Mouse (Mus musculus) R1 (cell line): Measurements from ENCODE around the gene Tbc1d24.

Experiments used
- DNase-seq: peaks from one replicate; pipeline ENCODE4 v3.0.0-alpha.2; 2018; ENCODE audit warnings: low read depth, low spot score

Tbc1d24 gene

GRCm38 (mm10) chr17:24205284-24205888 lies at the start of gene Tbc1d24:
Gene Tbc1d24 (minus strand): TSS chr17:24205562.
- DNase-seq = peak; percentile 95

- DNase-seq = no peak
These were observed 47.0 kb upstream of the Tbc1d24 start for GRCm38 (mm10) chr17:24252329-24252728.

GRCm38 (mm10) chr17:24251320-24252069 lies 46.1 kb upstream of the Tbc1d24 start, which contains the start of gene Ccnf:
Gene Ccnf (minus strand): TSS chr17:24251484.
- peak; percentile 100 for DNase-seq

DNA sequence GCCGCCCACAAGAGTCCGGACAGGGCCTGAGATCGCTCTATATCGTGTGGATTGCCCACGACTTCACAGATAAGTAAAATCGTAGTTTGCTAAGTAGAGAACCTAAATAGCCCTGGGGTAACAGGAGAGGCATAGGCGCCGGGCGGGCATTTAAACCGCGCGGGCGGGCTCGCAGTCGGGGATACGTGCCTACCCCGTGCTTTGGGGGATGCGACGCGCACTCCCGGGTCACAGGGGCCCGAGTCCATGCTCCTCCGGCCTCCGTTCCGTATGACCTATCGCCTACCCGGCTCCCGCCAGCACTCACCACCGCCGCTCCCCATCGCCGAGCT lies 45.6 kb upstream of the Tbc1d24 start:
- DNase-seq = no peak

DNA sequence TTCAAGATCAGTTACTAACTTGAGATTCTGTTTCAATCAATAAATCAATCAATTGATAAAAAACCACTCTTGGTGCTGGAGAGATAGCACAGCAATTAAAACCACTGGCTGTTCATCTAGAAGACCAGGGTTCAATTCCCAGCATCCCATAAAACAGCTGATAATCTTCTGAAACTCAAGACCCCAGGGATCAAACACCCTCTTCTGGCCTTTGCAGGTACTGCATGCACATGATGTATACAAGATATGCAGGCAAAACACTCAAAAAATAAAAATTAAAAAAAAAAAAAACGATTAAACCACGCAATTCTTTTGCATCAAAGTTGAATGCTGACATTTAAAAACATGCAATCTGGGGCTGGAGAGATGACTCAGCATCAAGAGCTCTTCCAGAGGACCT lies 43.3 kb upstream of the Tbc1d24 start:
- peak; percentile 66 for DNase-seq

- no peak for DNase-seq
These were observed 38.7 kb upstream of the Tbc1d24 start for GRCm38 (mm10) chr17:24244061-24244460.

DNA sequence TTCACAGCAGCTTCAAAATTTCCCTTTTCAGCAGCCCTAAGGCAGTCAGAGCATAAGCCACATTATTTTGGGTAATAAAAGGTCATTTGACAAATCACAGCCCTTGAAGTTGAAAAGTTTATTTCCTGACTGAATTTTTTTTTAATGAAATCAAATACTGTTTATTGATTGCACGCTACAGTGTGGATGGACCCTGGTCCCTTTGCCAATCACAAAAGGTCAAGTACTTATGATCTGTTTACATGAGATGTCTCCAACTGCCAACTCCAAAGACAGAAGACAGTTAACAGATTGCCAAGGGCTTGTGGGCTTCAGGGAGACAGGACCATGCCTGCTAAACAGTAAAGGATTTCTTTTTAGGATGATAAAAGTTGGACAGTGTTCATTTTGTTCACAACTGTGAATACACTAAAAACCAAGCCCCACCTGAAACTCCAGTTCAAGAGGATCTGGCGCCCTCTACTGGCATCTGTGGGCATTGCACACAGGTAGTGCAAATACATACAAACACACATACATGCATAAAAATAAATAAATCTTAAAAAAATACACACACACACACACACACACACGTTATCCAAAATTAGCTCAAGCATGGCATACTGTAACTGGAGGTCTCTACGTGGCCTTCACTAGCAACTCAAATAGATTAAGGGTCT lies 38.1 kb upstream of the Tbc1d24 start:
- DNase-seq = peak; percentile 75

DNA sequence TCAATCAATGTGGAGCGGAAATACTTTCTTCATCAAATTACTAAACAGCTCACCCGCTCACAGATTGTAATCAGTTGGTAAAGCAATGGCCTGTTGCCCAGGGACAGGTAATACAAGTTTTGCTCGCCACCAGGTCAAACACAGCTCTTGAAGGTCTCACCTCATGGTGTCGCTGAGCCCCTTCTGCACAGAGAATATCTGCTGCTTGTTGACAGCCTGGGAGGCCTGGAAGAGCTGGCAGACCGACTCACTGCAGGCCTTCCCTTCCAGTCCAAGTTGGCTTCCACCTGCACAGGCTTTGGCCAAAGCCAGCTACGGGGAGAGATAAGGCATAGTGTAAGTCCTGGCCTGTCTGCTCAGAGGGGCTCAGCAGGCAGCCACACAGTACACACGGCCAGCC lies 31.6 kb upstream of the Tbc1d24 start:
- no peak for DNase-seq

DNA sequence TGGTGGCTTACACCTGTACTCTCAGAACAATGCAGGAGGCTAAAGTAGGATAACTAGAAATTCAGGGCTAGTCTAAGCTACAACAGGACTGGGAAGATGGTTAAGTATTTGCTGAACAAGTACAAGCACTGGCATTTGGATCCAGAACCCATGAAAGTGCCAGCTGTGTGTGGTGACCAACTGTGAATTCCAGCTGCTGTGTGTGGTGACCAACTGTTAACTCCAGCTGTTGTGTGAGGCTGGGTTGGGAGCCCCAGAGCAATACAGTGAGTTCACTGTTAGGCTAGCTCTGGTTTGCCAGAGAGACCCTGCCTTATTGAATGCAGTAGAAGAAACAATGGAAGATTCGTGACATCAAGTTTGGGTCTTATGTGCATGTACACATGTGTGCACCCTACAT lies 31.1 kb upstream of the Tbc1d24 start:
- no peak for DNase-seq

- DNase-seq = peak; percentile 61
These were observed 22.6 kb upstream of the Tbc1d24 start for GRCm38 (mm10) chr17:24227941-24228340.

DNA sequence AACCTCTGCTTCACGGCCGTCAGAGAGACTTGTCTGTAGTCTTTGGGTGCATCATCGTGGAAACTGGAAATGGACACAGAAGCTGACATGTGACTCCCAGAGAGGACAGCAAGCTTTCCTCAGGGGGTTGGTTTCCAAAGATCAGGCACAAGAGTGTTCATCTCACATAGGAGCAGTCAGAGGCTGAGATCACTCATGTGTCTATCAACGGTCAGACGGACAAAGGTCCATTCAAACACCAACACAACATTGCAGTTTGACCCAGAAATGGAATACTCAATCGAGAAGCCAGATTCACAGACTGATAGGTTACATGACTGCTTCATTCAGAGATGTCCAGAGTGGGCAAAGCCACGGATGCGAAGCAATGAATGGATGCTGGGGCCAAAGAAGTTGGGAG lies 21.4 kb upstream of the Tbc1d24 start:
- no peak for DNase-seq

- no peak for DNase-seq
These were observed 20.5 kb upstream of the Tbc1d24 start for GRCm38 (mm10) chr17:24225851-24226250.

GRCm38 (mm10) chr17:24224741-24225140 lies 19.4 kb upstream of the Tbc1d24 start:
- no peak for DNase-seq

DNA sequence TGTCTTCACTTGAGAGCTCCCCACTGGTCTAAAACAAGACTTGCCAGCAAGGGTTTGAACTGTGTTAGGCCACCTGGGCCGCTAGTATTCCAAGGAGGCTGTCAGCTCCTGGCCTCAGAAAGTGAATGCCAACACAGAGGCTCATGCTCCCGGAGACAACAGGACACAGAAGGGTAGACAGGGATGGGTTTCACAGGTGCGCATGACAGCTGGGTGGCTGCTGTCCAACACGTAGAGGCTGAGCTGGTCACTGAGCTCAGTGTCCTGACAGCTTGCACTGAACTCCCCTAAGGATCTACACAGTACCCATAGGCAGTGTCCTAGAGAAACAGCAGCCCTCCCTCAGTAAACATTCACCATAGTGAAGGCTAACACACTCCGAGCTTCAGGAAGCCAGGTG lies 18.2 kb upstream of the Tbc1d24 start:
- no peak for DNase-seq

- no peak for DNase-seq
These were observed 17.3 kb upstream of the Tbc1d24 start for GRCm38 (mm10) chr17:24222653-24223052.

DNA sequence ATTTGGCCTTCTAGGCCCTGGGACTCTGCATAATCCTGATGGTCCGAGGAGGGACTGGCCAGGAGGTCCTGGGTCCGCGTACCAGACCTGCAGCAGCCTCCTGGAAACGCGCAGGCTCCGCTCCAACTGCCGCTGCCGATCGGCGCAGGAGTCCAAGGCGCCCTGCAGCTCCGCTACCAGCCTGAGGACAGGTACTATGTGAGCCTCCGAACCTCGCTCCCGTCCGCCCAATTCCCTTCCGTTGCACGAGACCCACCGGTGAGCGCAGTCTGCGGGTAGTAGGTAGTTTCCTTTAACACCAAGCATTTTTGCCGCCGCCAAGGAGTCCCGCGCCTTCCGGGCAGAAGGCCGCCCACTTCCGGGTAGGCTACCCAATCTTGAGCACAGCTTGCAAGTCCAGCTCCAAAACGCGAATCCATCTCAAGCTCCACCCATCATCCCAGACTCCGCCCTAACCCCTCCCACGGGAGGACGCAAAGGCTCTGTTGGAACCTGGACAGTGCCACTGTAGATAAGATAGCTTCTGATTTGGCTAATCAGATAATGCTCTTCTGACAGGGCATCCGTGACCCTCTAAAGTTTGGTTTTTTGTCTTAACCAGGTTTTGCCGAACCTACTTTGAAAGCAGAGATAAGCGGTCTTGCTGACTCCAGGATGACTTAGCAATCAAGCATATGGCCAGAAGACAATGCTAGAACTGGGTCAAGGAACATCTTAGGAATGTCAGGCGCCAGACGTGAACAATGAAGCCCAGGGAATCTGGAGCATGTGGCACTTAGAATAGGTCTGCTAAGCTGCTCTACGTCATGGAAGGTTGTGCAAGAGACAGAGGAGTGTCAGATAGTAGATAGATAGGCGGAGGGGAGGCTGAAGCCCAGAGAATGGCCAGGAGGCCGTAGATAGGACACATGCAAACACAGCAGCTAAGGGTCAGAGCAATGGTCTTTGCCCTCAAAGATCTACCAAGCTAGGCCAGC lies 15.4 kb upstream of the Tbc1d24 start, which contains the start of gene Tedc2:
TSS of gene Tedc2 (minus strand) at position 417 of the 977 bp plus-strand sequence.
- peak; percentile 97 for DNase-seq

- DNase-seq = peak; percentile 93
These were observed 11.5 kb upstream of the Tbc1d24 start for GRCm38 (mm10) chr17:24216836-24217235.

- no peak for DNase-seq
These were observed 7.8 kb upstream of the Tbc1d24 start for GRCm38 (mm10) chr17:24213186-24213585.

DNA sequence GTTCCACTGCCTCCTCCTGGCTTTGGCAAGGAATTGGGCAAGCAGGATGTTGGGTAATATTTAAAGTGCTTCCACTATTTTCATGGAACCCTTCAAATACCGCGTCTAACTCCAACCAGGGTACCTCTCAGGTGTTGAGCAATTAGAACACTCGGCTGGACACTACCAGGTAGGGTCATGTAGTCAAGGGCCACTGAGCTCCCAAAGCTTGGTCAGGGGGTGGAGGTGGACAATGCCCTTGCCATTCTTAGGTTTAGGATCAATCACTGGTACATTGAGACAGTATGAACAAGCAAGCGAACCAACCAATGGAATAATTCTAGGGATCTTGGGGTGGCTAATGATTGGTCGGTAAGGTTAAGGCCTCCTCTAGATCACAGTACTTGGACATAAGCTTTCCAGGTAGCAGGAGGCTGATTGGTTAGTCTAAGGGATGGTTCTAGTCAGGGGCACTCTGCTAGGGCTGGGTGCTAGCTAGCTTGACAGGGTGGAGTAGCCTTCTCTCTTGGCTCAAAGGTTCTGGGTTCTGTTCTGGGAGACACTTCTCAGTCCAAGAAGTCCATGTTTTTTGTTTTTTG lies 7.2 kb upstream of the Tbc1d24 start:
- DNase-seq = no peak

GRCm38 (mm10) chr17:24211631-24212440 lies 6.5 kb upstream of the Tbc1d24 start:
- DNase-seq = peak; percentile 78
